ENCODE assay signal across 8 mouse cellular contexts in the genomic region with DNA sequence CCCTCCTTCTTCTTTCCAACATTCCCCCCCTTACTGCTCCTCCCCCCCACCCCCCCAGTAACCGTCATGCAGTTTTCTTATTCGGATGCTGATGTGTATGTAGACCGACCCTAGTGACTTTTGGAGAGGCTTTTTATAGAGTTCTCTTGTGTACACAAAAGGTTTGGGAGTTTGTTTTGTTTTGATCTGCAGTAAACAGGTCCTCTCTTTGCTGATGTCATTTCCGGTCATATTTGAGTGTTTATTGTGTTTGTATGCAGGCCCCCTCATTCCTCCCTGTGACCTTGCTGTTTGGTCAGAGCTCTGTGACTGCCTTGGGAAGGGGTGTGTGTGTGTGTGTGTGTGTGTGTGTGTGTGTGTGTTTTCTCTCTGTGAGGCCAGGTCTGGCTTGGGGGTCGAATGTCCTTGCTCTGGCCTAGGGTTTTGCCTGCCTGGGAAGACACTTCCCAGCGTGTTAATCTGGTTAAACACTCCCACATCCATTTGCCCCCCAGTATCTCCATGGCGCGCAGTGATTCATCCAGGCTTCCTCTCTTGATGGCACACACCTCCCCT.
DNase-seq lines count a peak whose midpoint lies in the region; ATAC-seq and TF ChIP-seq lines count a peak whose summit lies in the region.

No protein-coding gene starts in this region.

- no peak for DNase-seq in heart, adult 8-10 months (ENCODE audit: low spot score)
- no peak for DNase-seq in adrenal gland, postnatal 14 days
- no peak for DNase-seq in left cerebral cortex, postnatal 14 days (ENCODE audit: low spot score in 2 of 2)
- no peak for DNase-seq in adrenal gland, adult 8-10 months

- no peak overlapping the region for H3K27ac ChIP-seq in heart, embryonic 14.5 days (replicated peaks in 1 of 2; ENCODE audit: control insufficient read depth in 1 of 2, insufficient read depth in 1 of 2, low read depth in 2 of 2, low read length in 2 of 2)
- peak overlapping the region; percentile 69 for H3K27ac ChIP-seq in embryonic facial prominence, embryonic 15.5 days (replicated peaks)
- H3K27ac ChIP-seq in intestine, postnatal 0 days (ENCODE audit: low read depth, low read length): no peak overlapping the region
- H3K27ac ChIP-seq in midbrain, embryonic 15.5 days: peak overlapping the region; percentile 100

- no peak overlapping the region for H3K9ac ChIP-seq in heart, embryonic 14.5 days (ENCODE audit: low read length)
- no peak overlapping the region for H3K9ac ChIP-seq in embryonic facial prominence, embryonic 15.5 days
- H3K9ac ChIP-seq in intestine, postnatal 0 days (ENCODE audit: low read depth, low read length): no peak overlapping the region
- H3K9ac ChIP-seq in midbrain, embryonic 15.5 days: peak overlapping the region; percentile 48

- no peak for TF ChIP-seq CTCF in intestine, postnatal 0 days (IDR thresholded peaks at IDR 0.05; ENCODE audit: low read depth)

- peaks cover 28 to 66% of the 10 kb centered on the region in 2 experiments for H3K4me1 ChIP-seq in heart, embryonic 14.5 days (ENCODE audit: control insufficient read depth in 2 of 2, insufficient read depth in 2 of 2, low read length in 2 of 2)
- peaks cover 58% of the 10 kb centered on the region for H3K4me1 ChIP-seq in embryonic facial prominence, embryonic 15.5 days
- no peaks in the 10 kb centered on the region for H3K4me1 ChIP-seq in intestine, postnatal 0 days (replicated peaks; ENCODE audit: control insufficient read depth, insufficient read depth, low read length)
- H3K4me1 ChIP-seq in midbrain, embryonic 15.5 days: peaks cover 53% of the 10 kb centered on the region

- H3K4me2 ChIP-seq in heart, embryonic 14.5 days (ENCODE audit: low read length): 0 out of 2 replicates have a peak overlapping the region, but pooled peaks have one; percentile 4
- 0 out of 2 replicates have a peak overlapping the region, but pooled peaks have one; percentile 8 for H3K4me2 ChIP-seq in embryonic facial prominence, embryonic 15.5 days (replicated peaks)
- 0 out of 2 replicates have a peak overlapping the region, but pooled peaks have one; percentile 13 for H3K4me2 ChIP-seq in intestine, postnatal 0 days (replicated peaks; ENCODE audit: low read depth)
- H3K4me2 ChIP-seq in midbrain, embryonic 15.5 days: peak overlapping the region; percentile 91

- no peaks in the 10 kb centered on the region for H3K36me3 ChIP-seq in heart, embryonic 14.5 days (ENCODE audit: control insufficient read depth, insufficient read depth, low read length)
- no peaks in the 10 kb centered on the region for H3K36me3 ChIP-seq in embryonic facial prominence, embryonic 15.5 days
- H3K36me3 ChIP-seq in intestine, postnatal 0 days (ENCODE audit: control insufficient read depth, insufficient read depth): no peaks in the 10 kb centered on the region
- H3K36me3 ChIP-seq in midbrain, embryonic 15.5 days (replicated peaks): no peaks in the 10 kb centered on the region

- no peaks in the 10 kb centered on the region for H3K27me3 ChIP-seq in heart, embryonic 14.5 days (ENCODE audit: control insufficient read depth, insufficient read depth, low read length)
- no peaks in the 10 kb centered on the region for H3K27me3 ChIP-seq in embryonic facial prominence, embryonic 15.5 days
- H3K27me3 ChIP-seq in intestine, postnatal 0 days (replicated peaks; ENCODE audit: control insufficient read depth, insufficient read depth, low read length): no peaks in the 10 kb centered on the region
- H3K27me3 ChIP-seq in midbrain, embryonic 15.5 days (replicated peaks): no peaks in the 10 kb centered on the region

- 51% methylated on average over 8 of the region's 8 CpGs for WGBS in heart, embryonic 14.5 days
- 43% methylated on average over 8 of the region's 8 CpGs for WGBS in embryonic facial prominence, embryonic 15.5 days
- WGBS in intestine, postnatal 0 days: 47% methylated on average over 8 of the region's 8 CpGs
- 23% methylated on average over 8 of the region's 8 CpGs for WGBS in midbrain, embryonic 15.5 days

- H3K4me3 ChIP-seq in heart, embryonic 14.5 days (ENCODE audit: control insufficient read depth in 1 of 2, insufficient read depth in 1 of 2, low read depth in 1 of 2, low read length in 2 of 2): no peak overlapping the region
- H3K4me3 ChIP-seq in embryonic facial prominence, embryonic 15.5 days (replicated peaks): no peak overlapping the region
- no peak overlapping the region for H3K4me3 ChIP-seq in intestine, postnatal 0 days (ENCODE audit: low read depth, low read length)
- peak overlapping the region; percentile 83 for H3K4me3 ChIP-seq in midbrain, embryonic 15.5 days

- intact Hi-C loops in left cerebral cortex, postnatal 14 days (cut with DNase I): loop anchor here (10.0 kb wide), 1 partner anchor 536 kb away; no protein-coding TSS in a partner anchor

- no peaks in the 10 kb centered on the region for H3K9me3 ChIP-seq in heart, embryonic 14.5 days (ENCODE audit: control insufficient read depth, low read length)
- H3K9me3 ChIP-seq in embryonic facial prominence, embryonic 15.5 days (replicated peaks): no peaks in the 10 kb centered on the region
- no peaks in the 10 kb centered on the region for H3K9me3 ChIP-seq in intestine, postnatal 0 days (ENCODE audit: control insufficient read depth)
- H3K9me3 ChIP-seq in midbrain, embryonic 15.5 days: no peaks in the 10 kb centered on the region

- no peak for ATAC-seq in heart, embryonic 14.5 days (ENCODE audit: insufficient number of reproducible peaks, insufficient read depth, low FRiP score, low read depth)
- ATAC-seq in embryonic facial prominence, embryonic 15.5 days (ENCODE audit: insufficient number of reproducible peaks, low FRiP score, low TSS enrichment, low read depth): no peak
- ATAC-seq in intestine, postnatal 0 days: no peak
- no peak for ATAC-seq in midbrain, embryonic 15.5 days (replicated peaks)

Comparison
In these comparisons a context has a peak if more than half of its experiments do, and no peak if none do; other contexts are left out.
1. H3K27ac ChIP-seq: peak in embryonic facial prominence, embryonic 15.5 days (single experiment) and midbrain, embryonic 15.5 days (single experiment); none in heart, embryonic 14.5 days (0 of 2) and intestine, postnatal 0 days (single experiment).
2. H3K4me2 ChIP-seq: peak in every context shown above with its lines; median percentile 91 in midbrain, embryonic 15.5 days; 13 in intestine, postnatal 0 days; 8 in embryonic facial prominence, embryonic 15.5 days; 4 in heart, embryonic 14.5 days.